Mouse (Mus musculus) heart, adult 2 months (tissue): Measurements from ENCODE around the gene Usp42.

Source experiments
- CTCF ChIP-seq: fragments of 200-600 bp; IDR thresholded peaks from 2 replicates; pipeline ENCODE4 v1.8.1; 2022; ENCODE audit warnings: antibody characterized with exemption, mild to moderate bottlenecking, moderate library complexity
- EP300 ChIP-seq: fragments of 200-500 bp; IDR thresholded peaks from 2 replicates; pipeline ENCODE4 v1.6.1; 2011; ENCODE audit warnings: low read depth, low read length, control low read depth; ENCODE audit not compliant: insufficient read depth

DNA sequence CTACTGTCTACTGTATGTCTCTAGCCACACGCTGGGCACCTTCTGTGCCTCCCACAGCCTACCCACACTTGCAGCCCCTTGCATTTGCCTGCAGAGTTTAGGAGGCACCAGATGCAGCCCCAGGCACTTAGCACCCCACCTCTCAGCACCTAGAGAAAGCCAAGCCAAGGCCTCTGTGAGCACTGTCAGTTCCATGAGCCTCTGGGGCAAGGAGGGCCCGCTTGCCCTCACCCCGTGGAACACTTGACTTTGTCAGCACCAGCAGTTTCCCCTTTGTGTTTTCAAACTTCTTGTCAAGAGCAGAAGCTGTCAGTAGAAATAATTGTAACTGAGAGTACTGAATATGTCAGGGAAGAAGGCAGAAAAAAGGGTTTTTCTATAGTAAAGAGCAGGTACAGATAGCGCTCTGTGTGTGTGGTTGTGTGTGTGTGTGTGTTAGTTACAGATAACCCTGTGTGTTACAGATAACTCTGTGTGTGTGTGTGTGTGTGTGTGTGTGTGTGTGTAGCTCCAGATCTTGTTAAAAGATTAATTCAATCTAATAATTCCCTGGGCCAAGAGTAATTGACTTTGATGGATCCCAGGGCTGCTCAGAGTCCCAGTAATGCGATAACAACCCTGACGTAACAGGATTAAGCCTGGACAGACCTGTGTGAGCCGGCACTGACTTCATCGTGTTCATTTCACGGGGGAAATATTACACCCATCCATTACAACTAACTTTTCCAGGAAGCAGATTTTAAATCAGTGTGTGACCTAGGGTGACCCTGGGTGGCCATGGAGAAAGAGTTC lies 25.9 kb downstream of the Usp42 start:
- TF ChIP-seq EP300 (no peak), CTCF (no peak)
